Mouse (Mus musculus) limb, embryonic 11.5 days (tissue): ENCODE results near the gene Gm8879. TPM values are rescaled to one million over a fixed set of nuclear protein-coding genes. Genes with fewer than 3 reads are reported as not detected.
"Not testable (repeated sequence)": the region's sequence is repeated elsewhere in the genome, so short reads cannot be mapped to it uniquely, and the experiment has no call there.

ENCODE experiments used
- ATAC-seq: fragments of 200-750 bp; cut with Nextera tagmentation; 2 replicates; pipeline ENCODE4 v1.8.0; 2017; ENCODE audit warnings: low read depth; ENCODE audit not compliant: insufficient number of reproducible peaks, low FRiP score, low TSS enrichment
- DNase-seq: peaks from one replicate; pipeline ENCODE4 v3.0.0-alpha.2; 2015; ENCODE audit warnings: low spot score
- H3K27ac ChIP-seq: fragments of 300-500 bp; sonication (generic); replicated peaks from 2 replicates; pipeline ENCODE4 v1.5.1; 2014; ENCODE audit warnings: low read depth, mild to moderate bottlenecking, low read length
- H3K27me3 ChIP-seq: fragments of 300-500 bp; sonication (generic); 2 replicates; pipeline ENCODE4 v1.6.1; 2014; ENCODE audit warnings: mild to moderate bottlenecking, low read length, mixed read lengths; ENCODE audit not compliant: control insufficient read depth, insufficient read depth
- H3K36me3 ChIP-seq: fragments of 300-500 bp; sonication (generic); 2 replicates; pipeline ENCODE4 v1.6.1; 2014; ENCODE audit warnings: mild to moderate bottlenecking, low read length, moderate library complexity, mixed read lengths; ENCODE audit not compliant: control insufficient read depth, insufficient read depth
- H3K4me1 ChIP-seq: fragments of 300-500 bp; sonication (generic); 2 replicates; pipeline ENCODE4 v1.6.1; 2014; ENCODE audit warnings: low read length, mixed read lengths; ENCODE audit not compliant: control insufficient read depth, insufficient read depth
- H3K4me2 ChIP-seq: fragments of 300-500 bp; sonication (generic); 2 replicates; pipeline ENCODE4 v1.6.1; 2014; ENCODE audit warnings: low read depth, mild to moderate bottlenecking, moderate library complexity; ENCODE audit not compliant: severe bottlenecking
- H3K4me3 ChIP-seq: fragments of 300-500 bp; sonication (generic); 2 replicates; pipeline ENCODE4 v1.5.1; 2014; ENCODE audit warnings: low read depth, low read length
- H3K9ac ChIP-seq: fragments of 300-500 bp; sonication (generic); 2 replicates; pipeline ENCODE4 v1.6.1; 2014; ENCODE audit warnings: mild to moderate bottlenecking, low read length
- H3K9me3 ChIP-seq: fragments of 300-500 bp; sonication (generic); 2 replicates; pipeline ENCODE4 v1.6.1; 2016; ENCODE audit warnings: low read length; ENCODE audit not compliant: control insufficient read depth
- WGBS: fragments of 180-500 bp; shearing (Covaris S2); extraction: QIAGEN DNeasy Blood & Tissue Kit; methylation state at CpG from one replicate; pipeline ENCODE4 v1.1.7; 2014; 5-methylcytosine and 5-hydroxymethylcytosine counted together
- polyA plus RNA-seq: library from polyadenylated mRNA; unstranded; fragments of >200 nt; fragmentation: Nextera tagmentation; extraction: Ambion mirVana; gene quantifications from 2 replicates; pipeline ENCODE4 v1.2.1, GENCODE M21; 2014

Gene Gm8879
- polyA plus RNA-seq, result not detected in 2 replicates

- not testable (repeated sequence) for ATAC-seq, H3K36me3 ChIP-seq, H3K27me3 ChIP-seq, H3K27ac ChIP-seq, H3K4me2 ChIP-seq, H3K4me3 ChIP-seq, H3K9me3 ChIP-seq, DNase-seq, H3K4me1 ChIP-seq, H3K9ac ChIP-seq
- no CpG with 5 or more reads among the region's 3 CpGs for WGBS
Measured at GRCm38 (mm10) chr5:11127334-11127733, at the start of gene Gm8879. Gene Gm8879 (plus strand): TSS chr5:11127634.

GRCm38 (mm10) chr5:11138031-11138430 lies 10.6 kb downstream of the Gm8879 start:
- not testable (repeated sequence) for H3K4me1 ChIP-seq, H3K9ac ChIP-seq, H3K4me2 ChIP-seq, H3K36me3 ChIP-seq, H3K9me3 ChIP-seq, H3K4me3 ChIP-seq, H3K27me3 ChIP-seq, DNase-seq, ATAC-seq, H3K27ac ChIP-seq
- 93% methylated on average over 12 of the region's 12 CpGs for WGBS

Other genes starting within 250 kb of the Gm8879 start
- not detected in 2 replicates for gene Gm8871, start 179.8 kb upstream of the Gm8879 start, polyA plus RNA-seq
- gene Gm8857, start 179.8 kb upstream of the Gm8879 start, polyA plus RNA-seq, result not detected in 2 replicates
- gene Gm5861, start 55.4 kb downstream of the Gm8879 start, polyA plus RNA-seq, result not detected in 2 replicates
- not detected in 2 replicates for gene Gm8890, start 128.4 kb downstream of the Gm8879 start, polyA plus RNA-seq
- not detected in 2 replicates for gene Speer1, start 213.9 kb downstream of the Gm8879 start, polyA plus RNA-seq